Mouse (Mus musculus): ENCODE data around the gene Spire2.
"Not testable (repeated sequence)": the region's sequence is repeated elsewhere in the genome, so short reads cannot be mapped to it uniquely, and the experiment has no call there.

- not testable (repeated sequence) for TF ChIP-seq CTCF, EP300 (IDR thresholded peaks at IDR 0.05)
Measured at GRCm38 (mm10) chr8:123414997-123415696, 82.6 kb downstream of the Spire2 start.
